8 mouse cellular contexts compared by ENCODE assay signal in genomic region chr17:51534678-51535077, GRCm38 (mm10).
A peak's percentile ranks its signal among the peaks of the same experiment; 100 is the strongest.
DNase-seq lines count a peak whose midpoint lies in the region; ATAC-seq lines count a peak whose summit lies in the region.

No protein-coding gene starts in this region.

- WGBS in heart, embryonic 16.5 days: 28% methylated on average over 10 of the region's 10 CpGs
- WGBS in midbrain, embryonic 12.5 days: 54% methylated on average over 10 of the region's 10 CpGs

- no peak overlapping the region for H3K9ac ChIP-seq in heart, embryonic 16.5 days (ENCODE audit: low read length)
- no peak overlapping the region for H3K9ac ChIP-seq in midbrain, embryonic 12.5 days (replicated peaks)

- DNase-seq in frontal cortex, postnatal 36 days (ENCODE audit: low spot score in 2 of 2): peak; percentile 16 to 29
- no peak for DNase-seq in frontal cortex, postnatal 25 days (ENCODE audit: low spot score in 2 of 2)
- DNase-seq in lung, postnatal 14 days: peak; percentile 6
- DNase-seq in lung, postnatal 36 days: no peak
- no peak for DNase-seq in thymus, adult 18-20 months
- no peak for DNase-seq in layer of hippocampus, adult 9-10 months (ENCODE audit: low spot score)

- no peaks in the 10 kb centered on the region for H3K27me3 ChIP-seq in heart, embryonic 16.5 days (ENCODE audit: control insufficient read depth, insufficient read depth, low read length)
- H3K27me3 ChIP-seq in midbrain, embryonic 12.5 days: no peaks in the 10 kb centered on the region

- ATAC-seq in heart, embryonic 16.5 days (replicated peaks; ENCODE audit: extremely low read depth, insufficient read depth, low FRiP score): no peak
- peak; percentile 61 for ATAC-seq in midbrain, embryonic 12.5 days (ENCODE audit: low FRiP score, low read depth)

- H3K4me2 ChIP-seq in heart, embryonic 16.5 days (ENCODE audit: low read depth, low read length): peak overlapping the region; percentile 51
- peak overlapping the region; percentile 35 for H3K4me2 ChIP-seq in midbrain, embryonic 12.5 days (replicated peaks)

- no peak overlapping the region for H3K27ac ChIP-seq in heart, embryonic 16.5 days (ENCODE audit: low read length)
- H3K27ac ChIP-seq in midbrain, embryonic 12.5 days (replicated peaks): no peak overlapping the region

- H3K4me1 ChIP-seq in heart, embryonic 16.5 days (ENCODE audit: control insufficient read depth, insufficient read depth, low read length): no peaks in the 10 kb centered on the region
- peaks cover 4% of the 10 kb centered on the region; the same call in 1 of the 2 replicates for H3K4me1 ChIP-seq in midbrain, embryonic 12.5 days

- H3K9me3 ChIP-seq in heart, embryonic 16.5 days (replicated peaks; ENCODE audit: control insufficient read depth, low read length): no peaks in the 10 kb centered on the region
- no peaks in the 10 kb centered on the region for H3K9me3 ChIP-seq in midbrain, embryonic 12.5 days

- no peaks in the 10 kb centered on the region for H3K36me3 ChIP-seq in heart, embryonic 16.5 days (ENCODE audit: control insufficient read depth, insufficient read depth)
- H3K36me3 ChIP-seq in midbrain, embryonic 12.5 days: no peaks in the 10 kb centered on the region

- H3K4me3 ChIP-seq in heart, embryonic 16.5 days (ENCODE audit: low read length): peak overlapping the region; percentile 11; the same call in 1 of the 2 replicates
- H3K4me3 ChIP-seq in midbrain, embryonic 12.5 days: no peak overlapping the region

Comparison
In these comparisons a context has a peak if more than half of its experiments do, and no peak if none do; other contexts are left out.
1. DNase-seq: peak in frontal cortex, postnatal 36 days (2 of 2) and lung, postnatal 14 days (single experiment); none in frontal cortex, postnatal 25 days (0 of 2), lung, postnatal 36 days (single experiment), thymus, adult 18-20 months (0 of 2) and layer of hippocampus, adult 9-10 months (single experiment).